Mouse (Mus musculus) spleen, postnatal 10 days (tissue): ENCODE results near the gene Ugt1a6b.
"Not testable (repeated sequence)": the region's sequence is repeated elsewhere in the genome, so short reads cannot be mapped to it uniquely, and the experiment has no call there.

Experiments used
- DNase-seq, 2 experiments: peaks; one replicate each; pipeline ENCODE4 v3.0.0; 2021 to 2022; ENCODE audit warnings: low spot score in 2 of 2

Gene Ugt1a6b

GRCm38 (mm10) chr1:88121521-88121920 is 18.5 kb downstream of the Ugt1a6b start:
- peak in 1 of 2 experiments; percentile 30 for DNase-seq

- not testable (repeated sequence) for DNase-seq
Measured at GRCm38 (mm10) chr1:88125827-88126360, 22.8 kb downstream of the Ugt1a6b start.

- DNase-seq: not testable (repeated sequence)
Measured at GRCm38 (mm10) chr1:88129091-88129490, 26.0 kb downstream of the Ugt1a6b start.

- DNase-seq: not testable (repeated sequence)
Measured at GRCm38 (mm10) chr1:88130223-88130622, 27.2 kb downstream of the Ugt1a6b start.

- no peak for DNase-seq
Measured at GRCm38 (mm10) chr1:88133908-88134456, 30.9 kb downstream of the Ugt1a6b start.

GRCm38 (mm10) chr1:88134457-88135011 is 31.5 kb downstream of the Ugt1a6b start, which contains the start of gene Ugt1a6a:
TSS of gene Ugt1a6a (plus strand) at chr1:88134809.
- not testable (repeated sequence) for DNase-seq

GRCm38 (mm10) chr1:88135229-88135904 is 32.3 kb downstream of the Ugt1a6b start:
- not testable (repeated sequence) for DNase-seq

- no peak for DNase-seq
Measured at GRCm38 (mm10) chr1:88136646-88137045, 33.6 kb downstream of the Ugt1a6b start.

- no peak for DNase-seq
Measured at GRCm38 (mm10) chr1:88137264-88137663, 34.2 kb downstream of the Ugt1a6b start.

GRCm38 (mm10) chr1:88138145-88138544 is 35.1 kb downstream of the Ugt1a6b start:
- DNase-seq: no peak

- DNase-seq: not testable (repeated sequence)
Measured at GRCm38 (mm10) chr1:88140492-88140891, 37.4 kb downstream of the Ugt1a6b start.

GRCm38 (mm10) chr1:88143966-88144675 is 41.1 kb downstream of the Ugt1a6b start:
- DNase-seq: peak; percentile 49 to 80

- DNase-seq: peak in 1 of 2 experiments; percentile 28
Measured at GRCm38 (mm10) chr1:88145278-88145677, 42.2 kb downstream of the Ugt1a6b start.

GRCm38 (mm10) chr1:88150133-88150532 is 47.1 kb downstream of the Ugt1a6b start:
- DNase-seq: not testable (repeated sequence)

- no peak for DNase-seq
Measured at GRCm38 (mm10) chr1:88158430-88158829, 55.4 kb downstream of the Ugt1a6b start.

- DNase-seq: no peak
Measured at GRCm38 (mm10) chr1:88165711-88166110, 62.7 kb downstream of the Ugt1a6b start, which contains the start of gene Ugt1a5. TSS of gene Ugt1a5 (plus strand) at chr1:88166012.

- not testable (repeated sequence) for DNase-seq
Measured at GRCm38 (mm10) chr1:88172190-88172589, 69.1 kb downstream of the Ugt1a6b start.

- DNase-seq: no peak
Measured at GRCm38 (mm10) chr1:88179657-88180056, 76.6 kb downstream of the Ugt1a6b start.

- no peak for DNase-seq
Measured at GRCm38 (mm10) chr1:88186325-88186935, 83.4 kb downstream of the Ugt1a6b start.

GRCm38 (mm10) chr1:88192136-88192535 is 89.1 kb downstream of the Ugt1a6b start:
- no peak for DNase-seq

- no peak for DNase-seq
Measured at GRCm38 (mm10) chr1:88195687-88196086, 92.6 kb downstream of the Ugt1a6b start.
